Mouse (Mus musculus) thymus, adult 2 months (tissue): ENCODE measurements around the gene Dcst2. TPM values are rescaled to one million over a fixed set of nuclear protein-coding genes. Genes with fewer than 3 reads are reported as not detected.

Experiments
- DNase-seq: peaks from one replicate; pipeline ENCODE4 v3.0.0; 2021
- H3K27ac ChIP-seq: fragments of 200-500 bp; 2 replicates; pipeline ENCODE4 v1.5.1; 2012; ENCODE audit warnings: low read length, control low read depth; ENCODE audit not compliant: control insufficient read depth, insufficient read depth
- H3K27me3 ChIP-seq: fragments of 200-500 bp; 2 replicates; pipeline ENCODE4 v1.6.1; 2012; ENCODE audit warnings: mild to moderate bottlenecking, low read length, moderate library complexity, mixed read lengths; ENCODE audit not compliant: control insufficient read depth, insufficient read depth
- H3K36me3 ChIP-seq: fragments of 200-500 bp; 2 replicates; pipeline ENCODE4 v1.6.1; 2012; ENCODE audit warnings: mild to moderate bottlenecking, low read length, moderate library complexity; ENCODE audit not compliant: control insufficient read depth, insufficient read depth
- H3K4me1 ChIP-seq: fragments of 200-500 bp; replicated peaks from 2 replicates; pipeline ENCODE4 v1.6.1; 2012; ENCODE audit warnings: low read length; ENCODE audit not compliant: control insufficient read depth, insufficient read depth
- H3K4me3 ChIP-seq: fragments of 200-500 bp; 2 replicates; pipeline ENCODE4 v1.5.1; 2012; ENCODE audit warnings: mild to moderate bottlenecking, low read length, control low read depth, moderate library complexity; ENCODE audit not compliant: control insufficient read depth, insufficient read depth
- CTCF ChIP-seq: fragments of 200-500 bp; IDR thresholded peaks from 2 replicates; pipeline ENCODE4 v1.5.1; 2012; ENCODE audit warnings: mild to moderate bottlenecking, control low read depth, low read length, moderate library complexity, borderline replicate concordance; ENCODE audit not compliant: control insufficient read depth, poor library complexity, insufficient read depth; ENCODE audit errors: extremely low read depth
- POLR2A ChIP-seq: fragments of 200-500 bp; IDR thresholded peaks from 2 replicates; pipeline ENCODE4 v1.6.1; 2012; ENCODE audit warnings: mild to moderate bottlenecking, low read length, control low read depth, moderate library complexity; ENCODE audit not compliant: control insufficient read depth, poor library complexity, insufficient read depth; ENCODE audit errors: extremely low read depth
- WGBS: fragments of 180-500 bp; shearing (Covaris S2); methylation state at CpG from one replicate; pipeline ENCODE4 v1.1.7; 2018; 5-methylcytosine and 5-hydroxymethylcytosine counted together
- polyA plus RNA-seq: library from polyadenylated mRNA; depleted of rRNA; stranded (reverse); fragments of >200 nt; gene quantifications from 2 replicates; pipeline ENCODE4 v1.2.3, GENCODE M21; 2012

The Dcst2 gene
- polyA plus RNA-seq, 1 experiment = 0.50 TPM

GRCm38 (mm10) chr3:89385451-89385850 lies 23.7 kb downstream of the Dcst2 start:
- peak overlapping the region; percentile 37 for H3K4me3 ChIP-seq
- H3K4me1 ChIP-seq = peaks cover 57% of the 10 kb centered on the region
- no peak for TF ChIP-seq CTCF
- TF ChIP-seq POLR2A = no peak
- DNase-seq = peak; percentile 66
- WGBS = 3% methylated on average over 11 of the region's 11 CpGs
- no peaks in the 10 kb centered on the region for H3K36me3 ChIP-seq
- H3K27ac ChIP-seq = peak overlapping the region; percentile 53; the same call in 1 of the 2 replicates
- no peaks in the 10 kb centered on the region for H3K27me3 ChIP-seq

GRCm38 (mm10) chr3:89386438-89387420 lies 25.0 kb downstream of the Dcst2 start:
- peaks cover 60% of the 10 kb centered on the region for H3K4me1 ChIP-seq
- H3K27me3 ChIP-seq = no peaks in the 10 kb centered on the region; the same call in 1 of the 2 replicates
- no peaks in the 10 kb centered on the region for H3K36me3 ChIP-seq
- 84% methylated on average over 17 of the region's 17 CpGs for WGBS
- peak overlapping the region; percentile 37 for H3K4me3 ChIP-seq
- peak overlapping the region; percentile 53 for H3K27ac ChIP-seq
- TF ChIP-seq POLR2A = no peak
- no peak for TF ChIP-seq CTCF
- DNase-seq = peak; percentile 48

- peak overlapping the region; percentile 40; the same call in 1 of the 2 replicates for H3K27ac ChIP-seq
- H3K36me3 ChIP-seq = no peaks in the 10 kb centered on the region
- DNase-seq = no peak
- H3K4me1 ChIP-seq = peaks cover 65% of the 10 kb centered on the region
- peaks cover 4% of the 10 kb centered on the region for H3K27me3 ChIP-seq
- 86% methylated on average over 11 of the region's 11 CpGs for WGBS
- TF ChIP-seq POLR2A = no peak
- peak overlapping the region; percentile 37 for H3K4me3 ChIP-seq
These were observed 25.9 kb downstream of the Dcst2 start for GRCm38 (mm10) chr3:89387632-89388031.

- peaks cover 4% of the 10 kb centered on the region for H3K27me3 ChIP-seq
- DNase-seq = peak; percentile 16
- 0 out of 2 replicates have a peak overlapping the region, but pooled peaks have one; percentile 3 for H3K4me3 ChIP-seq
- H3K4me1 ChIP-seq = peaks cover 65% of the 10 kb centered on the region
- TF ChIP-seq CTCF (no peak), POLR2A (no peak)
- WGBS = 89% methylated on average over 11 of the region's 11 CpGs
- H3K36me3 ChIP-seq = no peaks in the 10 kb centered on the region
- H3K27ac ChIP-seq = 0 out of 2 replicates have a peak overlapping the region, but pooled peaks have one; percentile 2
These were observed 26.5 kb downstream of the Dcst2 start for GRCm38 (mm10) chr3:89388134-89388881.

GRCm38 (mm10) chr3:89388901-89389740 lies 27.3 kb downstream of the Dcst2 start:
- peak overlapping the region; percentile 72 for H3K27ac ChIP-seq
- DNase-seq = peak; percentile 49
- no peaks in the 10 kb centered on the region for H3K36me3 ChIP-seq
- peaks cover 64% of the 10 kb centered on the region for H3K4me1 ChIP-seq
- TF ChIP-seq CTCF = no peak
- no peak for TF ChIP-seq POLR2A
- H3K27me3 ChIP-seq = peaks cover 7% of the 10 kb centered on the region
- 22% methylated on average over 5 of the region's 6 CpGs for WGBS
- no peak overlapping the region for H3K4me3 ChIP-seq
